Comparison of ENCODE assay signal across 18 mouse cellular contexts in genomic region chr3:96017461-96017860, GRCm38 (mm10). TPM values are rescaled to one million over a fixed set of nuclear protein-coding genes. Genes with fewer than 3 reads are reported as not detected.
DNase-seq lines count a peak whose midpoint lies in the region; ATAC-seq and TF ChIP-seq lines count a peak whose summit lies in the region.
"Had no signal": no experiment of that assay in that cellular context is flagged by ENCODE, and none has a peak within 500 bp of the region (broad histone marks: within the 10 kb centered on the region; RNA-seq: fewer than 3 reads in every experiment).

No protein-coding gene starts in this region.

- intact Hi-C loops in left cerebral cortex, postnatal 14 days (cut with DNase I), result no loop called here

- no peak for DNase-seq in heart, adult 8-10 months (ENCODE audit: low spot score)
- peak; percentile 57 for DNase-seq in thymus, postnatal 14 days
- no peak for DNase-seq in thymus, postnatal 25 days
- peak; percentile 47 for DNase-seq in Muller cell, postnatal 12 days (ENCODE audit: inconsistent ontology term)
- DNase-seq in left cerebral cortex, postnatal 14 days (ENCODE audit: low spot score in 2 of 2), result no peak
- DNase-seq in hindbrain, postnatal 0 days (ENCODE audit: low spot score), result no peak
- DNase-seq: cerebellum, postnatal 10 days; liver, embryonic 13.5 days; right cerebral cortex, postnatal 25 days had no signal

- H3K27ac ChIP-seq in heart, embryonic 13.5 days (replicated peaks), result peak overlapping the region; percentile 24; the same call in 1 of the 2 replicates
- no peak overlapping the region for H3K27ac ChIP-seq in hindbrain, postnatal 0 days
- H3K27ac ChIP-seq: forebrain, embryonic 13.5 days; hindbrain, embryonic 14.5 days; kidney, postnatal 0 days; layer of hippocampus, adult 2 months; liver, embryonic 13.5 days; midbrain, embryonic 12.5 days had no signal

- H3K4me3 ChIP-seq in heart, embryonic 13.5 days, result no peak overlapping the region
- no peak overlapping the region for H3K4me3 ChIP-seq in hindbrain, postnatal 0 days (ENCODE audit: low read length)
- H3K4me3 ChIP-seq: forebrain, embryonic 13.5 days; layer of hippocampus, adult 2 months; liver, embryonic 13.5 days; midbrain, embryonic 12.5 days had no signal

- no peak overlapping the region for H3K4me2 ChIP-seq in heart, embryonic 13.5 days
- no peak overlapping the region for H3K4me2 ChIP-seq in hindbrain, postnatal 0 days (ENCODE audit: low read depth, low read length)
- H3K4me2 ChIP-seq: forebrain, embryonic 13.5 days; hindbrain, embryonic 14.5 days; liver, embryonic 13.5 days; midbrain, embryonic 12.5 days had no signal

- 0 out of 2 replicates have a peak, but pooled peaks cover 4% of the 10 kb centered on the region for H3K36me3 ChIP-seq in heart, embryonic 13.5 days
- H3K36me3 ChIP-seq in hindbrain, postnatal 0 days (ENCODE audit: insufficient read depth, low read length), result no peaks in the 10 kb centered on the region; the same call in none of the 2 replicates
- H3K36me3 ChIP-seq: liver, embryonic 13.5 days had no signal

- H3K9ac ChIP-seq in heart, embryonic 13.5 days, result no peak overlapping the region
- no peak overlapping the region for H3K9ac ChIP-seq in hindbrain, postnatal 0 days (replicated peaks; ENCODE audit: low read length)
- H3K9ac ChIP-seq: forebrain, embryonic 13.5 days; hindbrain, embryonic 14.5 days; liver, embryonic 13.5 days; midbrain, embryonic 12.5 days had no signal

- no peaks in the 10 kb centered on the region for H3K27me3 ChIP-seq in heart, embryonic 13.5 days (replicated peaks)
- no peaks in the 10 kb centered on the region for H3K27me3 ChIP-seq in hindbrain, postnatal 0 days (ENCODE audit: insufficient read depth, low read length)
- H3K27me3 ChIP-seq: CH12.LX; forebrain, embryonic 13.5 days; liver, embryonic 13.5 days; midbrain, embryonic 12.5 days had no signal

- H3K4me1 ChIP-seq in heart, embryonic 13.5 days, result peaks cover 23% of the 10 kb centered on the region
- no peaks in the 10 kb centered on the region for H3K4me1 ChIP-seq in hindbrain, postnatal 0 days (ENCODE audit: insufficient read depth, low read length)
- H3K4me1 ChIP-seq: forebrain, embryonic 13.5 days; midbrain, embryonic 12.5 days had no signal

- no peak for TF ChIP-seq CTCF in hindbrain, postnatal 0 days (IDR thresholded peaks at IDR 0.05; ENCODE audit: low read depth)

- WGBS in heart, embryonic 13.5 days, result 57% methylated on average over 5 of the region's 5 CpGs
- 79% methylated on average over 5 of the region's 5 CpGs for WGBS in hindbrain, postnatal 0 days

- ATAC-seq in heart, embryonic 13.5 days (ENCODE audit: extremely low read depth, insufficient number of reproducible peaks, low FRiP score, low TSS enrichment), result no peak
- ATAC-seq in megakaryocyte, adult 5-6 weeks (ENCODE audit: poor library complexity, severe bottlenecking), result 0 out of 2 replicates have a peak, but pooled peaks have one; percentile 35
- ATAC-seq in hindbrain, postnatal 0 days, result no peak
- ATAC-seq: forebrain, embryonic 13.5 days; intestine, postnatal 0 days had no signal

- H3K9me3 ChIP-seq in heart, embryonic 13.5 days, result no peaks in the 10 kb centered on the region
- no peaks in the 10 kb centered on the region for H3K9me3 ChIP-seq in hindbrain, postnatal 0 days (ENCODE audit: low read length)
- H3K9me3 ChIP-seq: forebrain, embryonic 13.5 days; liver, embryonic 13.5 days; midbrain, embryonic 12.5 days had no signal

RNA-seq across cellular contexts. Expression of gene Plekho1, which starts 21.7 kb away (rescaled TPM):
- 59.2 and 64.8 TPM in 2 replicates for polyA plus RNA-seq in heart, embryonic 13.5 days (2015; fragmentation: Nextera tagmentation; extraction: Ambion mirVana)
- 10 to 100 TPM; 55.7 to 68.3 (median 61.1) TPM for total RNA-seq in heart, adult 8-10 months (2022)
- 116 and 124 TPM in 2 replicates for total RNA-seq in megakaryocyte, adult 5-6 weeks (2015)
- total RNA-seq in megakaryocyte, adult 5-6 weeks (2017), result 104 and 119 TPM in 2 replicates
- total RNA-seq in left cerebral cortex, postnatal 14 days (2021), result 10 to 100 TPM; 67.5 to 69.7 TPM
- total RNA-seq in hindbrain, postnatal 0 days (2014; rRNA removed), result 45.5 and 57.8 TPM in 2 replicates
- polyA plus RNA-seq in hindbrain, postnatal 0 days (2015; fragmentation: Nextera tagmentation; extraction: Ambion mirVana), result 37.9 and 39.0 TPM in 2 replicates

RNA-seq across cellular contexts. Expression of gene Vps45, which starts 40.8 kb away (rescaled TPM):
- polyA plus RNA-seq in heart, embryonic 13.5 days (2015; fragmentation: Nextera tagmentation; extraction: Ambion mirVana), result 33.6 and 34.9 TPM in 2 replicates
- total RNA-seq in heart, adult 8-10 months (2022), result 10 to 100 TPM; 27.2 to 33.8 (median 30.0) TPM
- total RNA-seq in megakaryocyte, adult 5-6 weeks (2015), result 23.8 and 31.2 TPM in 2 replicates
- 9.5 and 11.6 TPM in 2 replicates for total RNA-seq in megakaryocyte, adult 5-6 weeks (2017)
- 10 to 100 TPM; 34.3 to 37.3 TPM for total RNA-seq in left cerebral cortex, postnatal 14 days (2021)
- 22.1 and 24.9 TPM in 2 replicates for total RNA-seq in hindbrain, postnatal 0 days (2014; rRNA removed)
- 59.3 and 61.8 TPM in 2 replicates for polyA plus RNA-seq in hindbrain, postnatal 0 days (2015; fragmentation: Nextera tagmentation; extraction: Ambion mirVana)

Comparison
In these comparisons a context has a peak if more than half of its experiments do, and no peak if none do; other contexts are left out.
1. DNase-seq: peak in thymus, postnatal 14 days (single experiment) and Muller cell, postnatal 12 days (single experiment); none in heart, adult 8-10 months (single experiment), thymus, postnatal 25 days (single experiment), left cerebral cortex, postnatal 14 days (0 of 2) and hindbrain, postnatal 0 days (single experiment).